Mouse (Mus musculus): ENCODE results near the gene Atg5. TPM values are rescaled to one million over a fixed set of nuclear protein-coding genes. Genes with fewer than 3 reads are reported as not detected.

Atg5 gene
- polyA plus RNA-seq, 1 experiment from 2014 or later: 51.6 TPM

DNA sequence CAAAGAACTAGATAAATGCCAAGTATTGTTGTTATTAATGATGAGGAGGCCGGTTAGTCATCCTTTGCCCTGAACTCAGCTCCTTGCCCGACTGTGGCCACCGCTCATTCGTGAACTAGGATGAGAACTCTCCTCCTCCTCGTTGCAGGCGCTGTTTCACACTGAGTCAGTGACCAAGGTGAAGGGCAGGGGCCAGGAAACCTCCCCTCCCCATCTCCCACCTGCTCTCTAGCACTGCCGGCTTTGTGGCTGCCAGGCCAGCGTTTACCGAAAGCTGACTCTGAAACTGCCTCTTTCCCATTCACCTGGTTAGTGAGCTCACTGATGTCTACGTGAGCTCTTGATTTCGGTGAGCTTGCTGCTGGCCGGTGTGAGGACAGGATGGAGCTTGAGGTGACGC is 132.4 kb downstream of the Atg5 start:
- no peak overlapping the region for H3K4me3 ChIP-seq
- 59% methylated on average over 13 of the region's 13 CpGs for WGBS
- H3K4me2 ChIP-seq: no peak overlapping the region

DNA sequence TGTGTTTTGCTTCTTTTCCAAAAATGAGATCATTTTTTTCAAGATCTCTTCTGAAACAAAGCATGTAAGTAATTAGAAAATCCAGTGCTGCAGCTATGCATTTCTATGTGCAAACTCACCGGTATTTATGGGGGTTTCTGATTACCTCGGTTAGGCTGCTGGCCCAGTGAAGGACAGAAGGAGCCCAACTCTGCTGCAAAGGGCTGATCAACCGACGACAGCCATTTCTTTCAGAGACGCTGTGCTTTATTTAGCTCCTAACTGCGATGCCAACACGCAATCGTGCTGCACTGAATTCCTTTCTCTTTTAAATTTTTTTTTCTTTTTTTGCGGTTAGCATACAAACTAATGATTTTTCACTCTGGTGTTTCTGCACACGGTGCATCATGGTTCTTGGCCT is 133.4 kb downstream of the Atg5 start:
- H3K4me1 ChIP-seq: no peaks in the 10 kb centered on the region
- no peak overlapping the region for H3K4me3 ChIP-seq
- H3K9me3 ChIP-seq: no peaks in the 10 kb centered on the region
- H3K9ac ChIP-seq: no peak overlapping the region
- H3K27me3 ChIP-seq: no peaks in the 10 kb centered on the region
- no peak for ATAC-seq (ENCODE audit: borderline replicate concordance, extremely low read depth, low FRiP score, low TSS enrichment)
- no peak overlapping the region for H3K27ac ChIP-seq
- WGBS: 71% methylated on average over 10 of the region's 10 CpGs
- H3K4me2 ChIP-seq: no peak overlapping the region
- H3K36me3 ChIP-seq: no peaks in the 10 kb centered on the region

More for the DNA sequence above, 132.4 kb downstream of the Atg5 start:
- no peak for ATAC-seq (ENCODE audit: borderline replicate concordance, extremely low read depth, low FRiP score, low TSS enrichment)
- Histone ChIP-seq H3K9me3 (no peaks in the 10 kb centered on the region), H3K27ac (no peak overlapping the region), H3K36me3 (no peaks in the 10 kb centered on the region), H3K27me3 (no peaks in the 10 kb centered on the region), H3K4me1 (no peaks in the 10 kb centered on the region), H3K9ac (no peak overlapping the region)

- H3K9ac ChIP-seq: no peak overlapping the region
- no peaks in the 10 kb centered on the region for H3K36me3 ChIP-seq
- 50% methylated on average over 7 of the region's 7 CpGs for WGBS
- no peak overlapping the region for H3K27ac ChIP-seq
- no peaks in the 10 kb centered on the region for H3K4me1 ChIP-seq
- no peak for ATAC-seq (ENCODE audit: borderline replicate concordance, extremely low read depth, low FRiP score, low TSS enrichment)
- no peaks in the 10 kb centered on the region for H3K27me3 ChIP-seq
- H3K4me3 ChIP-seq: no peak overlapping the region
- H3K9me3 ChIP-seq: no peaks in the 10 kb centered on the region
- H3K4me2 ChIP-seq: no peak overlapping the region
These were observed 135.3 kb downstream of the Atg5 start for GRCm38 (mm10) chr10:44403415-44403814.

- Histone ChIP-seq H3K27ac (no peak overlapping the region), H3K9me3 (no peaks in the 10 kb centered on the region), H3K36me3 (no peaks in the 10 kb centered on the region), H3K27me3 (no peaks in the 10 kb centered on the region), H3K4me3 (no peak overlapping the region), H3K4me1 (no peaks in the 10 kb centered on the region; the same call in 1 of the 2 replicates), H3K4me2 (no peak overlapping the region), H3K9ac (no peak overlapping the region)
- peak; percentile 46 for ATAC-seq (ENCODE audit: borderline replicate concordance, extremely low read depth, low FRiP score, low TSS enrichment)
- 44% methylated on average over 10 of the region's 10 CpGs for WGBS
These were observed 140.9 kb downstream of the Atg5 start for GRCm38 (mm10) chr10:44409054-44409453.

DNA sequence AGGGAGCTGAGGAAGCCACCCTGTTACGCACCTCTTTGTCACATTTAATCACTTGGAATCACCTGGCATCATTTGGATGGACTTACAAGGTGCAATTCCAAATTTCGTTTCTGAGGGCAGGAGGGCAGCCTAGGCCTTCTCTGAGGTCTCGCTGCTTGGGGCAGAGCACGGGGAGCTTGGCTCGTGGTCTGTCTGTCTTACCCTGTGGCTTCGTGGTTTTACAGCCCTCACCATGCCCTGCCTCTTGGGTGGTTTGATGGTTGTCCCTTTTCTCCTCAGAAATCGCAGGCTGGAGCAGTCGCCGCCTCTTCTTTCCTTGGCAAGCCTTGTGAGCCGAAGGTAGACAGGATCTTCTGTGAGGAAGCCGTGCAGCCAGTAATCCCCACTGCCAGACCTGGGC is 141.8 kb downstream of the Atg5 start:
- H3K9me3 ChIP-seq: no peaks in the 10 kb centered on the region
- no peaks in the 10 kb centered on the region for H3K27me3 ChIP-seq
- no peak overlapping the region for H3K4me2 ChIP-seq
- no peaks in the 10 kb centered on the region; the same call in 1 of the 2 replicates for H3K4me1 ChIP-seq
- no peak for ATAC-seq (ENCODE audit: borderline replicate concordance, extremely low read depth, low FRiP score, low TSS enrichment)
- H3K27ac ChIP-seq: no peak overlapping the region
- no peak overlapping the region for H3K4me3 ChIP-seq
- 90% methylated on average over 9 of the region's 11 CpGs for WGBS
- H3K36me3 ChIP-seq: no peaks in the 10 kb centered on the region
- no peak overlapping the region for H3K9ac ChIP-seq

MicroRNAs within 50 kb of the gene (microRNA counts, 519-probe panel; counts per million panel counts)
- 2,406 counts per million, percentile 42 among the panel's probes with 10 or more counts for microRNA mmu-miR-1929

Small RNAs within 50 kb of the gene (microRNA-seq; reads per million reads assigned to microRNA genes)
- gene Mir1929: not detected

Other genes with a start within 250 kb of the Atg5 start
- gene Crybg1, start 119.5 kb upstream of the Atg5 start, polyA plus RNA-seq (2015; fragmentation: Nextera tagmentation; extraction: Ambion mirVana): 0.23 and 0.37 TPM in 2 replicates